Mouse (Mus musculus): ENCODE results near the gene Taz. TPM values are rescaled to one million over a fixed set of nuclear protein-coding genes. Genes with fewer than 3 reads are reported as not detected.
A peak's percentile ranks its signal among the peaks of the same experiment; 100 is the strongest.

Taz gene
- total RNA-seq (2021) = 10 to 100 TPM; 64.6 to 81.8 TPM
- long read RNA-seq, experiment 1, transcript Taz-202 (10 exons, 1,786 nt) = minor isoform, 8 of 64 reads
- long read RNA-seq, experiment 1, transcript Taz-204 (9 exons, 1,742 nt) = minor isoform, 7 of 64 reads
- long read RNA-seq, experiment 1, transcript Taz-201 (10 exons, 1,851 nt) = major isoform, 24 of 64 reads
- long read RNA-seq, experiment 1, partial matches to known transcripts = 2 of 64 reads
- long read RNA-seq, experiment 1, other reads (novel, unspliced or antisense) = 22 of 64 reads
- long read RNA-seq, experiment 2, transcript Taz-203 (9 exons, 750 nt) = minor isoform, 5 of 151 reads
- long read RNA-seq, experiment 2, transcript Taz-204 (9 exons, 1,742 nt) = minor isoform, 26 of 151 reads
- long read RNA-seq, experiment 2, transcript Taz-201 (10 exons, 1,851 nt) = major isoform, 58 of 151 reads
- long read RNA-seq, experiment 2, partial matches to known transcripts = 9 of 151 reads
- long read RNA-seq, experiment 2, other reads (novel, unspliced or antisense) = 47 of 151 reads

GRCm38 (mm10) chrX:74281732-74282394 lies at the start of gene Taz, which contains the start of gene Dnase1l1:
Gene Taz (plus strand): TSS chrX:74281912.
Gene Dnase1l1 (minus strand): TSS chrX:74282337.
- peak; percentile 57 for DNase-seq (ENCODE audit: low spot score in 2 of 2)

DNA sequence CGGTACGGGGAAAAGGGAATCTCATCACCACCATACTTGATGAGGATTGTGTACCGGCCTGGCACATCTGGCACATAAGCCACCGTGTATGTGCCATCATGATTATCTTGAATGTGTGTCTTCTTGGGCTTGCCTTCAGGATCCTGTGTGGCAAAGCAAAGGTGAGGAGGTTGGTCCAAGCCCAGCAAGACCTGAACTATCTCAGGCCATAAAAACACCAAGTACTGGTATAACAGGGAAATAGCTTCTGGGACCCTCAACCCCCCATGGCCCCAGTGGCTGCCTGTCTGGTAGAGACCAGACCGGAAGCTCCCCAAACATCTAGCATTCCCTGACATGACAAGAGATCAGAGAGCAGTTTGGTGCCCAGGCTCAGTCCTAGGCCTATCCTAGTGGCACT lies 48.5 kb upstream of the Taz start:
- DNase-seq (ENCODE audit: low spot score in 2 of 2) = no peak

DNA sequence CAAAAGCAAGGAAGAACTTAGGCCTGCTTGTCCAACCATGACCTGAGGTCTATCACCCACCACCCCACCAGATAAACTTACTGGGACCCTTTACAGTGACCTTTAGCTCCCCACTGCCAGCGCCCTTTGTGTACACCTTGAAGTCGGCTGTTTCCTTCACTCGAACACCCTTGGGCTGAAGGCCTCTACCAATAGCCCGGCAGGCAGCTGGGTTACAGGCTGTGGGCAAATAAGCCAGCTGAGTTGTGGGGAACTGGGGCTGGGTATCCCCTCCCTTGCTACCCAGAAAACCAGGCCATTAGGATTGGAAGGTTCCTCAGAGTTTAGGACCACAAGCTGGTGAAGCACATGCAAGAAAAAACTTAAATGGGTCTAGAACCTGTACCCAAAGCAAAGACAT lies 41.4 kb upstream of the Taz start:
- no peak for DNase-seq (ENCODE audit: low spot score in 2 of 2)

DNA sequence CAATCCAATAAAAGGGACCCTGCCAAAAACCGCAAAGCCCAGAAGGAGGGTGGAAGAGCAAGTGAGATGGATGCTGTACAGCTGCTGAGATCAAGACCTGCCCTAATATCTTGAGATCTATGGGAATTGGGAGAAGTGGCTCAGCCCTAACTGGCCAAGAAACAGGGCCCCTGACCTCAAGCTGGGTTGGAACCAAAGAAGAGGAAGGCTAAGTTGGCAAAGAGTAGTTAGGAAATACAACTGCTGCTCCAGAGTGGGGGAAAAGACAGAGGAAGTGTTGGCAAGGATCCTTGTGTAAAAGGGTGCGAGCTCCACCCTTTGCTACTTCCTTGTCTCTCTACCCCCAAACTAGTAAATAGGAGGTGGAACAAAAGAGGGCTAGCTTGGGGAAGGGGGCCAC lies 38.3 kb upstream of the Taz start:
- no peak for DNase-seq (ENCODE audit: low spot score in 2 of 2)

DNA sequence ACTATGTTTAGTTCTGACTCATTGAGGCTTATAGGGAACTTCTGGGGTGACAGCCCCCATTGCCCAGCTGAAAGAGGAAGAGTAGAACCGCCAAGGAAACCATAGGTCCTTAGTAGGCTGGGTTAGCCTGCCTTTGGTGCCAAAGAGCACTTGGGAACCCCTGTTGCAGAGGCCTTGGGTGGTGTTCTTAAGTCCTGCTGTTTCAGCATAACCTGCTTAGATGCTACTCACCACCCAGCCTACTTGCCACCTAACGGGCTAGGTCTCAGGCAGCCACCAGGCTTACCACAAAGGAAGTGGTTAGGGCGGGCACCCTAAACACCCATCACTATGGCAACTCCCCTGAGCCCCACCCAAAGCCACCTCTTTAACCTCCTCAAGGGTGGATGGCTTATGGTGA lies 37.9 kb upstream of the Taz start:
- DNase-seq (ENCODE audit: low spot score in 2 of 2) = no peak

- peak in 1 of 2 experiments; percentile 12 for DNase-seq (ENCODE audit: low spot score in 2 of 2)
These were observed 37.1 kb upstream of the Taz start for GRCm38 (mm10) chrX:74244614-74245083.

- no peak for DNase-seq (ENCODE audit: low spot score in 2 of 2)
These were observed 36.6 kb upstream of the Taz start for GRCm38 (mm10) chrX:74245107-74245506.

DNA sequence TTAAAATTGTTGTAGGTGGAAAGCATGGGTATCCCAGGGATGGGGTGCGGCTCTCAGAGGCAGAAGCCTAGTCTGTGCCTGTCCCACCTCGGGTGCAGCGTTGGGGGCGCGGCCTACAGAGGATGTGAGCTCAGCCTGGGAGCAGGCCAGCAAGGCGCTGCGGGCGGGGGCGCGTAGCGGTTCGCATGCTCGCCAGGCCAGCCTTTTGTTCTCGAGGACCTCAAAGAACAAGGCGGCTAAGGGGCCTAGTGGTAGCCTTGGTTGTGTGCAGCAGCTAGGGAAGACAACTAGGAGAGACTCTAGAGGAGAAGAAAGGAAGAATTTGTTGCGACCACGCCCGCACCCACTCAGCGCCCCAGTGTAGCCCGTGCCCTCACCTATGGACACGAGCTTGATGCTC lies 36.0 kb upstream of the Taz start:
- DNase-seq (ENCODE audit: low spot score in 2 of 2) = peak; percentile 55 to 69

DNA sequence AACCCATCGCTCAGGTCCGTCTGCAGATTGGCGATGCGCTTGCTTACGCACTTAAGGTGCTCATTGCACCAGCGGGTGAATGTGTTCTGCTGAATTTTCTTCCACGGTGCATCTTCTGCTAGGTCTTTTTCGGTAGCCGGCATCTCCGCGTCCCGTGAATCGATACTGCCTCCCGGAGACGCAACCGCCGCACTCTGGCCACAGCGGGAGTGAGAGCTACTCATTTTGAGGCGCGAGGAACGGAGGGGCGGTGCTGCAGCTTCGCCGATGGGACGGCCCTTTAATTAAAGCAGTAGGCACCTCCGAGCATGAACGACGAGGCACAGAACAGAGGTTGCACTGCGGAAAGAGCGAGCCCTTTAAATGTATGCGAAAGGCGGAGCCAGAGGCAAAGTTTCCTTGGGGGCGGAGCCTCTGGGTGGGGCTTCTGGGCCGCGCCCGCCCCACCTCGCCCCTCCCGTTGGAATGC lies 35.5 kb upstream of the Taz start:
- DNase-seq (ENCODE audit: low spot score in 2 of 2) = peak; percentile 76

- DNase-seq (ENCODE audit: low spot score in 2 of 2) = no peak
These were observed 35.0 kb upstream of the Taz start for GRCm38 (mm10) chrX:74246693-74247092.

DNA sequence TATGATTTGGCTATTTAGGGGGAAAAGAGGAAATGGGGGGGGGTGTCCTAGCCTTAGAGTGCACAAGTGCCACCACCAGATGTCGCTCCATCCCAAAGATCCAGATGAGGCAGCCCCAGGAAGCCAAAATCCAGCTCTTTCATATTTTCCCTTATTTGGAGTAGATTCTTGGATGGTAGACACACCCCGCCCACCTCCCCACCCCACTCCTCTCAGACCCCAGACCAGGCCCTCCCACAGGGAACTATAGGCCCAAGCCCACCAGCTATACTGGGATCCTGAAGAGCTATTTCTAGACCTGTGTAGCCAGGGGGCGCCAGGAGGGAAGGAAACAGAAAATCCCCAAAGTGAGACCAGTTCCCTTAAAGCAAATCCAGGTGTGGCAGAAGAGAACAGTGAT lies 33.1 kb upstream of the Taz start:
- DNase-seq (ENCODE audit: low spot score in 2 of 2) = peak; percentile 46 to 61

DNA sequence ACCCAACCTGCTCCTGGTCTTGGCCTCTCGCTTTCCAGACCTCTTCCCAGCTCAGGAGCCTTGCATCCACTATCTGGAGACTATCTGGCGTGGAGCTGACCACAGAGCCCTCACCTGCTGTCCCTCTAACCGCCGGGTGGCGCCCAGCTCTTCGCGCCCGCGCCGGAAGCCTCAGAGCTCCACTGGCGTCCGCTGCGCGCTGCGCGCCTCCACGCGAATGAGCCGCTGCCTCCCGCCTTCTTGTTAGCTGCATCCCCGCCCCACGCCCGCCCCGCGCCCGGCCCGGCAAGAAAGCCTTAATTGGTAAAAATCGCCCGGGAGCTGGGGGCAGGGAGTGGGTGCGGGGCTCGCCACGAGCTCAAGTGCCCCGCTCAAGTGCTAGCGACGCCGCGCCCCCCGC lies 32.1 kb upstream of the Taz start, which contains the start of gene Flna:
TSS of gene Flna (minus strand) at position 206 of the 400 bp plus-strand sequence.
- peak; percentile 54 to 61 for DNase-seq (ENCODE audit: low spot score in 2 of 2)

- peak; percentile 69 to 79 for DNase-seq (ENCODE audit: low spot score in 2 of 2)
These were observed 27.4 kb upstream of the Taz start, which contains the start of gene Emd for GRCm38 (mm10) chrX:74254153-74254887. Gene Emd (plus strand): TSS chrX:74254687.

DNA sequence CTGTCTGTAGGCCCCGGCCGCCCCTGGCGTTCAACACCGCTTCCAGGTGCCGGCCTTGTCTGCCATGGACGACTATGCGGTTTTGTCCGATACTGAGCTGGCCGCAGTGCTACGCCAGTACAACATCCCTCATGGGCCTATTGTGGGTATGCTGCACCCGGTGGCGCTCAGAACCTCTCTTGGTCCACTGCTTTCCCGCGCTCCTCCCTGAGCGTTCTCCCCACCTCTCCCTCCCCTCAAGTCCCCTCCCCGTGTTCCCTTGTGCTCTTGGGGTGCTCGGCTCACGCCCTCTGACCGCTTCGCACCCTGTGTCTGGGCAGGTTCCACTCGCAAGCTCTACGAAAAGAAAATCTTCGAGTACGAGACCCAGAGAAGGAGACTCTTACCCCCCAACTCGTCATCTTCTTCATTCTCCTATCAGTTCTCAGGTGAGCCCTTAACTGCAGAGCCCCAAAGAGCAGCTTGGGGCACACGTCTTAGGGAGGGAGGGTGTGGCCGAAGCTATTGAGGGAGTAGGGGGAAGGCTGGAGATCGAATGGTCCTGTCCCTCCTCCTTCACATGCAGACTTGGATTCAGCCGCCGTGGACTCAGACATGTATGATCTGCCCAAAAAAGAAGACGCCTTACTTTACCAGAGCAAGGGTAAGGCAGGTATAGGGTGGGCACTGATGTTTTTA lies 26.7 kb upstream of the Taz start:
- no peak for DNase-seq (ENCODE audit: low spot score in 2 of 2)

DNA sequence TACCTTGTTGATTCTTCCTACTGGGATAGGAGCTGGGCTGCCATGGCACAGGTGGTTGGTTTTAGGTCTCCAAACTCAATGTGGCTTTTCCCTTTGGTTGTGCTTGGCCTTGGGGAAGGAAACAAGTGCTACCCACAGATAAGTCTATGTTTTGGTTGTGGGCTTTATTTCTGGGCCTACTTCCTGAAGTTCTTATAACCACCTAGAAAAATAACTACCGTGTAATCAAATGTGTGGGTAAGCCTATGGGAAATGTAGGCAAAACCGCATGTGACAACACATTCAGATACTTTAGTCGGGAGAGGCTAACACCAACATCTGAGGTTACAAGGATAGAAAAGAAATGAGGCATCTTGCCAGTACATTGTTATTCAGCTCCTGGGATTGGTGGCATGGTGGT lies 24.0 kb upstream of the Taz start:
- no peak for DNase-seq (ENCODE audit: low spot score in 2 of 2)

DNA sequence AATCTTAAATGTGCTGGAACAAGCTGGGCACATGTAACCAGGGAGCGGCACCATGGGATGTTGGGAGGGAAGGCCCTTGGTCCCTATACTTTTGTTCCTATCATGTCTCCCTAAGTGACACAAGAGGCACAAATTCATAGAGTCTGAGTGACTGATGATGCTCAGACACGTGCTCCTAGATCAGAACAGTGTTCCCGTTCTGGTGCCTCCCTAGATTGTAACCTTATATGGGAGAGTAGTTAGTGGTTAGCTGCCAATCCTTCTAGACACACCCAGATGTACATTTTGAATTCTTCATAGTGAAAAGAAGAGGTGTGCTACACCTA lies 12.0 kb upstream of the Taz start:
- DNase-seq (ENCODE audit: low spot score in 2 of 2) = no peak

DNA sequence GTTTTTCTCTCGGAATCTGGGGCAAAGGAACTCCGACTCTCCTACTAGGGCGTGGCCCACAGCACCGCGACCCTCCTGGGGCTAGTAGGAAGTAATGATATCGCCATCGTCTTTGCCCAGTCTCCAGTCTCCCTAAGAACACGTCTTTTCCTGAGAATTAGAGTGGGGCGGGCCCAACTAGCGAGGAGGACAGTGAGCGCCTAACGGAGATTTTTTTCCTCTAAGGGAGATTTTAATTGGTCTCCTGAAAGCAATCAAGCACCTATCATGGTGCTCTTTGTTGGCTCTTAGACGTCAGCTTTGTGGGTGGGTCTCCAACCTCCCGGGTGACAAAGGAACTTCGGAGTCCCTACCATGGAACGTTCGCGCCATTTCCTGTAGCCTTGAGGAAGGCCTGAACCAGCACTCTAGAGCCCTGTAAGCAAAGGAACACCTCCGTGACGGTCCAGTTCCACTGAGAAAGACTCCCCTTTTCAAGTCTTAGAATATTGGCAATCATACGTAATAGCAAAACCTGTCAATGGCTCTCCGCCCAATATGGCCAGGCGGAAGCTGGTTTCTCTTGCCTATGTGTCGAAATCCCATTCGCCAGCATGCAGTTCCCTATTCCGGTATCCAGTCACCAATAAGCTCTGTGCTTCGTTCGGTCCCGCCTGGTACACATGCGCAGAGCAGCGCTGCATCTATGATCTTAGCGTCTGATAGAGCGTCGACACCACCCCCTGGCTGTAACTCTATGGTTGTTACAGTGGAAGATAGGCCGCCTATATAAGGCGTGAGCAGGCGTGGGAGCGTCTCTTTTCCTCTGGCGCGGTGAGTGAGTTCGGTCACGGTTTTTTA lies 11.4 kb upstream of the Taz start, which contains the start of gene Rpl10:
TSS of gene Rpl10 (plus strand) at position 751 of the 840 bp plus-strand sequence.
- peak; percentile 68 for DNase-seq (ENCODE audit: low spot score in 2 of 2)

DNA sequence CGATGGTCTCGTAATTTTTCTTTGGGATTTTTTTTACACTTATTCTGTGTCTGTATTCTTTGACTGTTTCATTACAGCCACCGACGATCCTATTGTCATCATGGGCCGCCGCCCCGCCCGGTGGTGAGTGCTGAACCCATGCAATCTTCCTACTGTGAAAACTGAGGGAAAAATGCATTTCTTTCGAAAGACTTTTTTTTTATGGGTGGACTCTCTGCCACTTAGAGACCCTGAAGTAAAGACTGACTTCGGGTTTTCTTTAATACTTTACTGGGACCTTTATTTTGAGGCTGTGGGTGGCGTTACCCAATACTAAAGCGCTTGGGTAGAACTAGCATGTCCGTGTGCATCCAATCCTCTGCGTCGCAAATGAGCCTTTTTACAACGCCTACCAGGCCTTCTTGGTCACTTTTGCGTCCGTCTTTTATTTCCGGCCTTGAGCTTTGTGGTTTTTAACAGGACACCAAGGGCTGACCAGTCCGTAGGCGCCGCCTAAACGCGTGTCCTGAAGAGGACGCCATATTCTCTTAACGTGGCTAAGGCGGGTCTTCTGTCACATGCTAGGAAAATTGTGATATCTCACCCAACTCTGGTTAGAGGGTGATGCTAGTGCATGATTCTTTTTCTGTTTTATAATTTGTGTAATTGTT lies 10.7 kb upstream of the Taz start:
- no peak for DNase-seq (ENCODE audit: low spot score in 2 of 2)
